Mouse (Mus musculus): ENCODE results near the gene Lrrc8c.

Gene Lrrc8c

DNA sequence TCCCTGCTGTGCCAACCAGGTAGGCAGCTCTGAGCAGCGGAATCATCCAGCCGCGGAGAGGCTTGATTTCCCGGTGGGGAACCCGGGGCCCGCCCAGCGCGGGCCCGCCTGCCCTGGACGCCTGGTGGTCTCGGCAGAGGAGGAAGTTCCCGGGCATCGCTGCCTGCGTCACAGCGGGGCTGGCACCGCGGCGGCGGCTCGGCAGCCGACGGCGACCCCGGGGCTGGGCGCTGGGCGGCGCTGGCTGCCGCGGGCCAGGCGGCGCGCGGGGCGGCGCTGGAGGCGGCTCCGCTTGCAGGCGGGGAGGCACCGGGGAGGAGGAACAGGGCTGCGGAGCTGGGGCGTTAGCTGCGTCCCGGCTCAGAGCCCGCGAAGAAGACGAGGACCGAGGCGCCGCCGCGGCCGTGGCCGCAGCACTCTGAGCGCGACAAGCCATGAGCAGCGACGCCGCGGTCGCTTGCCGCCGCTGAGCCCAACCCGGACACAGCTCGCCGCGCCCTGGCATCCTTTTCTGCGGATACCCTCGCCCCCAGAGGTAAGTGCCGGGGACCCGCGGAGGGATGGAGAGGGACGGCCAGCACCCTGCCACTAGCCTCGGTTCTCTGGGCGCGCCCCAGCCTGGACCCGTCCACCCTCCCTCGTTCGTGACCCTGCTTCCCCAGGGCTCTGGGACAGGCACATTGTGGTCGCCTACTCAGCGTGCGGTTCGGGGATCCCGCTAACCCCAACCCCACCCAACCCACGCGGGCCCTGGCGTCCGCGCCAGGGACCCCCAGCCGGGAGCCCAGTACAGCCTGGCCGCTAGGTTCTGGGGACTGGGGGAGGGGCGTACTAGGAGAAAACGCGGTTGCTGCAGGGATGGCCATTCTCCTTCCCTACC, at the start of gene Lrrc8c:
Gene Lrrc8c (plus strand): TSS at position 293 of the 880 bp plus-strand sequence.
- DNase-seq (ENCODE audit: low spot score), result peak; percentile 82

DNA sequence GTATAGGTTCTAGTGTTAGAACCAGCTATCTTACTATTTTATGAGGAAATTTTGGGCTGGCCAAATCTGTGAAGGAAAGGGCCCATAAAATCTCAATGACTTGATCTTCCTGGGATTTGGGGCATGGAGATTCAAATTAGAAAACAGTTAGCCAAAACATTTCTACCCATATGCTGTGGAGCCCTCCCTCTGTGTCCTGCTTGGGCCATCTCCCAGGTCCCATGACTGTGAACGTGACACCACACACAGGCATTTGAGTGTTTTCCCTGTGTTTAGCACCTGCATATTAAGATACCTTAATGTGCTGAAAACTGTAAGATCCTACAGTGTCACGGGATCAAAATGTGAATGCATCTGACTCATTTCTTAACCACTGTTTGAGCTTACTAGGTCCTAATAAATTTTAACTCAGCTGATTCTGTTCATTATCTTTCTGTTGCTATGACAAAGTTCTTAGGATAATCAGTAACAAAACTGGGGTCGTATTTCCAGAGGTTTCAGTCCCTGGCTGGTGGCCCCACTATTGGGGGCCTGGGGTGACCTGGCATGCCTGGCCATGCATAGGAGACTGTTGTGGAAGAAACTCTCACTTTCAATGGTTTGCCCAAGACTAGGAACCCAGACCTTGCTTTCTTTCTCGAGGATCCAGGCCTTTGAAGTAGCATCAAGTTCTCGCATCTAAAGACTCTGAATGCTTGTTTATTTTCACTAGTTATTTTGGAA, 46.0 kb upstream of the Lrrc8c start:
- DNase-seq (ENCODE audit: low spot score), result no peak

DNA sequence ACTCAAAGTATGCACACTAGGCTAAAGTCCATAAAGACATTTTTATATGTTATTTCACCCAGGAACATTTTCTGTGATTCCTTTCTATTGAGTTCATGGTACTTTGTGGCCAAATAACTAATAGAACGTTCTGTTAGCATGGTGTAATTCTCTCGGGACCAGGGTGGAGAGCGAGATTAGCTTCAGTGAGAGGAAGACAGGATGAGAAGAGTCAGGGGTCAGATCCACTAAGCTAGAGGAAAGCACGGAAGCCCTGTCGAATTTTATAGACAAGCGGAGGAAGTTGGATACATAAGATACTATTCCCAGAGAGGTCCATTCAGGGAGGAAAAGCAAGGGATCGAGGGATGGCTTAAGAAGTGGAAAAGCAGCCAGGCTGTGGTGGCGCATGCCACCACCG, 41.7 kb upstream of the Lrrc8c start:
- no peak for DNase-seq (ENCODE audit: low spot score)

DNA sequence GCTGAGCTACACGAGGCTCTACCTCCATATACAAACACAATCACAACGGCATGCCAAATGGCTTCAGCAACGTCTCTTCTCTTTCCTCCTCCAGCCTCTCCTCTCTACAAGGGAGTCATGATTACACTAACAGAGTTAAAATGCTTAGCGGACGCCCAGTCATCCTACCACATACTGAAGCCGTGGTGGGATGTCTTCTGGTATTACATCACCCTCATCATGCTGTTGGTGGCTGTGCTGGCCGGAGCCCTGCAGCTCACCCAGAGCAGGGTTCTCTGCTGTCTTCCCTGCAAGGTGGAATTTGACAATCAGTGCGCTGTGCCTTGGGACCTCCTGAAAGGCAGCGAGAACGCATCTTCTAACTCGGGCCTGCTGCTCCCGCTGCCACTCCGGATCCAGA, 39.5 kb upstream of the Lrrc8c start:
- no peak for DNase-seq (ENCODE audit: low spot score)

DNA sequence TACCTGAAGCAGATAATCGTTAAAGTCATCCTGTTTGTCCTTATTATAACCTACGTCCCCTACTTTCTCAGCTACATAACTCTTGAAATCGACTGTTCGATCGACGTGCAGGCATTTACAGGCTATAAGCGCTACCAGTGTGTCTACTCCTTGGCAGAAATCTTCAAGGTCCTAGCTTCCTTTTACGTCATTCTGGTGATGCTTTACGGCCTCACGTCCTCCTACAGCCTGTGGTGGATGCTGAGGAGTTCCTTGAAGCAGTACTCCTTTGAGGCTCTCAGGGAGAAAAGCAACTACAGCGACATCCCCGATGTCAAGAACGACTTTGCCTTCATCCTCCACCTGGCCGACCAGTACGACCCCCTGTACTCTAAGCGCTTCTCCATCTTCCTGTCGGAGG, 38.6 kb upstream of the Lrrc8c start:
- no peak for DNase-seq (ENCODE audit: low spot score)

DNA sequence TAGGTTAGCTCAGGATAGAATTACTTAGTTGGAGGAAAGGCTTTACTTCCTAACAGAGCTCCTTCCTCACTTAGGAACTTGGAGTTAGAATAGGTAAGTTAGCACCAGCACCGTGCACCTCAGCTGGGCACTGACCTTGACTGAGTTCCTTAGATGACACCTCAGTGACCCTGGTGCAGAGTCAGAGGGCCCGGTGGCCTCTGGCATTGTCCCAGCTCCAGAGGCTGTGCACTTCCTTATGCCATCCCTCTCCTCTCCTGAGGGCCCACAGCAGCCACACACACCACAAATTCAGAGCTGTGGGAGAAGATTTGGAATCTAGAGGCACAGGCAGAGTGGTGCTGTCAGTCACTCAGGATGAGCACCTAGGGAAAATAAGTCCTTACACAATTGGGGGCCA, 35.6 kb upstream of the Lrrc8c start:
- DNase-seq (ENCODE audit: low spot score), result no peak

DNA sequence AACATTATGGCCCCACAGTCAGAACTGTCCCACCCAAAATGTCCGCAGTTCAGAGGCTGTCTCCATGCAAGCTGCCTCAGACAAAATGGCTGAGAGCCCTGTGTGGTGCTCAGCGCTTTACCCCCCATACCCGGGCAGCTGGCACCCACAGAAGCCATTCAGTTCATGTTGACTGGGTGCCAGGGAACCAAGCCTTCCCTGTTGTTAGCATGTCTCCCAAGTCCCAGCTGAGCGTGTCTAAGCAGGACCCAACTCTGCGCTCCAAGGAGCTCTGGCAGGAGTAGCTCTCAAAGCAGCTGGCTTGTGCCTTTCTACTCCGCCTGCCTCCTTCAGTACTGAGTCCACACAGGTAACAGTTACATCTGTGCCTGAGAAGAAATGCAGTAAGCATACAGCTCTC, 34.9 kb upstream of the Lrrc8c start:
- DNase-seq (ENCODE audit: low spot score), result no peak

DNA sequence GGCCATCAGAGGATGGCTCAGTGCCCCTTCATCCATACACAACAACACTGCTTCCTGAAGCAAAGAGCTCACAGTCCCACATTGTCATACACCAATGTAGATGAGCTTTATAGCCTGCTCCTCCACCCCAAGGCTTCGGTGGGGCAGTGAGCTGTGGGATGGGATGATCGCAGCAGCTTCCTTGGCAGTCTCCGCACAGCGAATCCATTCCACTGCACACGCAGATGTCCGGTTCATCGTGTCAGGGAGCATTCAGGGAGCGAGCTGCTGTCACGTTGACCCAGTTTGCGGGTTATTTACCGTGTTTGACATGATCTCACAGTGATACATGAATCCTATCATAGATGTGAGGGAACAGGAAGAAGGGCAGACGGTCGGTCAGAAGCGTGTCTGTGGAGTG, 34.3 kb upstream of the Lrrc8c start:
- no peak for DNase-seq (ENCODE audit: low spot score)

DNA sequence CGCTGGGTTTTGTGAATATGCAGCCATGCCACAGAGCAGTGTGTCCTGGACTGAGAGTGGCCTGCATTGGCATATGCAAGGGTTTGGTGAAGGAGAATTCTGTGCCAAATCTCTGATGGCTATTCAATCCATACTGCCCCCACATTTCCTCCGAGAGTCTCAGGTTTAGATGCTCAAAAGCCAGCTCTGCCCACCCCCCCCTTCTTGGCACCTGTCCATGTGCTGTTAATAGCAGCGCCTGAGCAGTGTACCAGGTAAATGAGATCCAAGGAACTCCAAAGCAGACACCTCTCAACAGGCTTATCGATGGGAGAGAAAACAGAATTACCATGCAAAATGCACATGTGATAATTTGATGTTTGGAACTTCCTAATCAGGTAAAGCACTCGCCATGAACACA, 29.0 kb upstream of the Lrrc8c start:
- no peak for DNase-seq (ENCODE audit: low spot score)

DNA sequence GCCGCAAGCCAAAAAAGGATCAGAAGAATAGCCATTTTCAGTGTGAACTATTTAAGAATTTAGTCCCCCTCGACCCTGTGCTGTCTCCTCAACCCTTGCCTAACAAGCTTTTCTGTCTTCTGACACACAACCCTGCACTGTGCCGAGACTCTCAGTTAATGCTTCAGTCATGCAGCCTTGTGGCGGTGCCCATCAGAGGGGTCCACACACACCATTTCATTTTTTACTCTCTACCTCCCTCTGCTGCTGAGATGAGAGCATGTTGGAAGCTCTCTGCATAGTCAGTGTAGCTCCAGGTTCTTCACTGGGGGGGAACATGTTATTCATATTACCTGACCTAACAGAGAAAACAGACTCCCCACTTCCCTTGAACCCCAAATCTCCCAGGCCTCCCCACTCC, 27.8 kb upstream of the Lrrc8c start:
- peak; percentile 72 for DNase-seq (ENCODE audit: low spot score)

DNA sequence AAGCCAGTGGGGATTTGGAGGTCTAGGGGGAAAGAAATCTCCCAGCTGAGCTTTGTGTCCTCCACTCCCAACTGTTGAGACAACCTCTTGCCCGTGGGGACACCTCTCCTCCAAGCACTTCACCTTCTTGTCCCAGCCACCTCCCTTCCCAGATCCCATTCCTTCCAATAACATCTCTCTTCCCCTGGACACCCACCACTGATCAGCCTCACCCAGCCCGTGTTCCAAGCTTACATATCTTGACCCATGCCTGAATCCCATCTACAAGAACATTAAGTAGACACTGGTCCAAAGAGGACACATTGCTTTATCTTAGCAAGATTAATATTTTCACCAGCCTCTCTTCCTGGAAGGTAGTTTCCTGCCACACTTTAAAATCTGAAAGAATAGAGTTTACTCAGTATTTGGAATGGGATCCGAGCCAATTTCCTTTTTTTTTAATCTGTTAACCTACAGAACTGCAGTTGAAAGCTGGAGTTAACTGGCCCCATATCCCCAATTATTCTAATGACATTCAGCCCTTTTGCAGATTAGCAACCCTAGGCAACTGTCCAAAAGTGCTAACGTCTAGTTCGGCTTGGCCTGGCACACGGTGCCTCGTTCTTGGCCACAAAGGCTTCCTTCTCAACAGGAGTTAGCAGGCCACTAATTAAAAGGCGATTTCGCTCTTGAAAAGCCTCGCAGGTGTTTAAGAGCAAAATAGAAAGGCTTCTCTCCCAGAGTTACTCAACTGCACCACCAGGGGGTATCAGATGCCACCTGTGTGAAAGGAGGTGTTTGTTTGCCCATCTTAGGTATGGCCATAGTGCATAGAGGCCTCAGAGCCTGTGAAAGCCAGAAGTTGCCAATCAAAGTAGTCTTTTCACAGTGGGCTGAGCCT, 26.6 kb upstream of the Lrrc8c start:
- DNase-seq (ENCODE audit: low spot score), result peak; percentile 35

DNA sequence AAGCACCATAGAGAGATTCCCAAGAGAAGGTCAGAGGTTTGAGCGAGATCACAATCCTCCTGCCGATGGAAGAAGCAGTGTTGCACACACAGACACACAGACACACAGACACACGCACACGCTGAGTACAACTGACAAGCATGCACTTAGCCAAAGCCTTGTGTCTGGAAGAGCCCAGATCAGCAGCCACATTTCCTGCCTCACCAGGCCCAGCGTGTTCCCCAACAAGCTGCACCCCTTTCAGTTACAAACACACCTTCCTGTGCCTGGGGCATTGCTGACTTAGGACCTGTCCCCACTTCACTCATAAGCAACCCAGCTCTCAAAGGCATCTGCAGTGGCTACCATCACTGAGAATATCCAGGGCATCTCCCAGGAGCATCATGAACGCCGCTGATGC, 25.8 kb upstream of the Lrrc8c start:
- no peak for DNase-seq (ENCODE audit: low spot score)

DNA sequence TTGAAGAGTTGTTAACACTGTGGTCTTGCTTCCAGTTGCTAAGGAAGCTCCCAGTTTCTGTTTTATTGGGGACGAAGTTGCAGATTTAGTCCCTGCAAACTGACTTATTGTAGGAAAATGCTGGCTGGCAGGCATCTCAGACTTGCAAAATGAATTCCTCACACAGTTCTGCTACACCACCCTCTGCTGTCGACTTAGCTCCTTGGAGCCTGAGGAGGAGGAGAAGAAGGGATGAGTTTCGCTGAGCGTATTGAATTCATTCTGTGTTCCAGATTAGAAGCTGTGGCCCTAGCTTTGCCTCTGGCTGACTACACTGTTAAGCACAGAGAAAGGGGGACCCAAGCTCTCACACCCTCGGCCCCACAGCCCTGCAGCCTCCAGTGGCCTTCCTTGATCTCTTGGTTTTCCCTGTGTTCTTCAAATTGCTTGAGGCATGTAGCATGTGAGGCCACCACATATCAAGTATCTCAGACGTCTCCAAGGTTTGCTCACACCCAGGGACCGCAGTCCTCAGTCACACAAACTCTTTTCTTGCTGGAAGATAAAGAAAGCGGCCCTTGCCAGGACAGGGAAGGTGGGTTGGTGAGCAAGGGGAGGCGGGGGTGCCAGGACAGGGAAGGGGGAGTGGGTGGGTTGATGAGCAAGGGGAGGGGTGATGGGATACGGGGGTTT, 24.8 kb upstream of the Lrrc8c start:
- no peak for DNase-seq (ENCODE audit: low spot score)

DNA sequence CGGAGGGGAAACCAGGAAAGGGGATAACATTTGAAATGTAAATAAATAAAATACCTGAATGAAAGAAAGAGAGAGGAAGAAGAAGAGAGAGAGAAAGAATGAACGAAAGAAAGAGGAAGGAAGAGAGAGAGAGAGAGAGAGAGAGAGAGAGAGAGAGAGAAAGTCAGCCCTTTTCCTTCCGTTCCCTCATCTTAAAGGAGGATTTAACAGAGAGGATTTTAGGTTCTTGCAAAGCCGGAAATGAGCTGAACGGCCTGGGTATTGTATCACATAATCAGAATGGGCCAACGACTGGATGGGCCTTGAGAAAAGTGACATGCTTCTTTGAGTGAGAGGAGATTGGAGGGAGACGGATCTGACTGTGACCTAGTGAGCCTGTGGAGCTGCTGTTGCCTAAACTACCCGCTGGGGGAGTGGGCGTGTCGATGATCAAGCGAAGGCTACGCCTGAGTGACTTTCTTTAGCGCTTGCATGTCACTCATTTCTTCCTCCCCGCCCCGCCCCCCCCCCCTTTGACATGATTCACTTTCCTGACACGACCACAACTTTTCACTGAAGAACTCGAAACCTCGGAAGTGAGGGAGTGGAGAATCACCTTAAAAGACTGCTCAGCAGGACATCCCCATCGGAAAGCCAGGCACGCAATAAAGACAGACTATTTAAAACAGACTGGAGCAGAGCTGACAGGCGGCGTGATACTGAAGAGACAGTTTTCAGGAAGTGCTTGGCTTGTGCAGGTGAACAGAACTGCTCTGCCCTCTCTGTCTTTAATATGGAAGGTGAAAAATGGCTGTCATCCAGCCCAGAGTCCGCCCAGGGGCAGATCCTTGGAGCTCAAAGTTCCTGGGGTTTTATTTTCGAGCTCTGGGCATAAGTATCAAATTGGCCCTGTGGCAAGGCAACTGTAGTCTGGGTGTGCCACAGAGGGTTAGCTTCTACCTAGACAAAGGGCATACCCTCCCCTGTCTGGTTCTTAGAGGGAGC, 24.0 kb upstream of the Lrrc8c start:
- DNase-seq (ENCODE audit: low spot score), result peak; percentile 92

DNA sequence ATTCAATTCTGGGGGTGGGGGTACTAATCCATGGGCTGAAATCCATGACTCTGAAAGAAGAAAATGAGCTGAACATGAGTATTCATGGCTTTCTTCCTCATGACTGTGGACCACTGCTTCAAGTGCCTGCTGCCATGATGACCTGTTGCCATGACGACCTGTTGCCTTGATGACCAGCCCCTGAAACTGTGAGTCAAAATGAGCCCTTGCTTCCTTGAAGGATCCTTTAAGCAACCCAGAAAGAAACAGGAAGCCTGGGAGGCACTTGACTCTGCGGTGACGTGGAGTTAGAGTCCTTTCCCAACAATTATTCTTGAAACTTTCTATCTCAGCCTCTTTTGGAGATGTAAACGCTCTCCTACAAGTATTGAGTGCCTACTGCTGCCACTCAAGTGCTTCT, 23.1 kb upstream of the Lrrc8c start:
- DNase-seq (ENCODE audit: low spot score), result no peak

DNA sequence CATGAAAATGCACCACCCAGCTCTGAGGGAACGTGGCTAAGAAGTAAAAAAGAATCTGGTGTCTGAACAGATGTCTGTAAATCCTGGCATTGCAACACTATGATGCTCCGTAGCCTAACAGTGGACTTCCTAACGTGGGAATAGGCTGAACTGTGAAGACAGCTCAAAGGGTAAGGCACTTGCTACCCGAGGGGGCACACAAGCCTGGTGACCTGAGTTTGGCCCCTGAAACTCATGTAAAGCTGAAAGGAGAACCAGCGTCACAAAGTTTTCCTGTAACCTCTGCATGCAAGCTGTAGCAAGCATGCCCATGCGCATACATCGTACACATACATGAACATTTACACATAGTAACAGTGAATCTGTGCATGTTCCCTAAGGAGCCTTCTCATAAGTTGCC, 22.6 kb upstream of the Lrrc8c start:
- DNase-seq (ENCODE audit: low spot score), result no peak

DNA sequence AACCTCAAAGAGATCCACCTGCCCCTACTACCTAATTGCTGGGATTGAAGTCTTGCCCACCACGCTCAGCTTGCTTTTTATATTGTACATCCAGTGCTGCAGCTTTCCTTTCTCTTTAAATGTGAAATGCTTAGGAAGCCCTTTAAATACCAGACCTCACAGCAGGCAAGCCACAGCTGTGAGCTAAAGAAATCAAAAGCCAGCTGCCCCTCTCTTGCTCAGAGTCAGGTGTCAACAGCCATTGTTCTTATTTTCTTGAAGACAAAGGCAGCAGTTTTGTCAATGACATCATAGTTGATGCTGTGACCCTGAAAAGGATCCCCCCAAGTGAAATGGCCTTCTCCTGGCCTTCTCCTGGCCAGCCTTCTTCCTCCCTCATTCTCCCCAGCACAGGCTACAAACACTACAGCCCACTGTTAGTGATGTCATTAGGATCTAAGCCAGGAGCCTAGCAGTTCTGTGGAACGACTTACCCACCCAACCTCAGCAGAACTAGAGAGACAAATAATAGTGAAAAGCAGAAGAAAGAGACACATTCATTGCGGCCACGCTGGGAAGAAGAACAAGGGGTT, 20.7 kb upstream of the Lrrc8c start:
- DNase-seq (ENCODE audit: low spot score), result peak; percentile 33

DNA sequence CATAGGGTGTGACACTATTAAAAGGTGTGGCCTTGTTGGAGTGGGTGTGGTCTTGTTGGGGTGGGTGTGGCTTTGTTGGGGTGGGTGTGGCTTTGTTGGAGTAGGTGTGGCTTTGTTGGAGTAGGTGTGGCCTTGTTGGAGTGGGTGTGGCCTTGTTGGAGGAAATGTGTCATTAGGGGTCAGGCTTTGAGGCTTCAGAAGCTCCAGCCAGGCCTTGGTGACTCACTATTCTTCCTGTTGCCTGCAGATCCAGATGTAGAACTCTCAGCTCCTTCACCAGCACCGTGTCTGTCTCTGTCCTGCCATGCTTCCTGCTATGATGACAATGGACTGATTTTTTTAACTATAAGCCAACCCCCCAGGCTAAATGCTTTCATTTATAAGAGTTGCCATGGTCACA, 19.8 kb upstream of the Lrrc8c start:
- no peak for DNase-seq (ENCODE audit: low spot score)

DNA sequence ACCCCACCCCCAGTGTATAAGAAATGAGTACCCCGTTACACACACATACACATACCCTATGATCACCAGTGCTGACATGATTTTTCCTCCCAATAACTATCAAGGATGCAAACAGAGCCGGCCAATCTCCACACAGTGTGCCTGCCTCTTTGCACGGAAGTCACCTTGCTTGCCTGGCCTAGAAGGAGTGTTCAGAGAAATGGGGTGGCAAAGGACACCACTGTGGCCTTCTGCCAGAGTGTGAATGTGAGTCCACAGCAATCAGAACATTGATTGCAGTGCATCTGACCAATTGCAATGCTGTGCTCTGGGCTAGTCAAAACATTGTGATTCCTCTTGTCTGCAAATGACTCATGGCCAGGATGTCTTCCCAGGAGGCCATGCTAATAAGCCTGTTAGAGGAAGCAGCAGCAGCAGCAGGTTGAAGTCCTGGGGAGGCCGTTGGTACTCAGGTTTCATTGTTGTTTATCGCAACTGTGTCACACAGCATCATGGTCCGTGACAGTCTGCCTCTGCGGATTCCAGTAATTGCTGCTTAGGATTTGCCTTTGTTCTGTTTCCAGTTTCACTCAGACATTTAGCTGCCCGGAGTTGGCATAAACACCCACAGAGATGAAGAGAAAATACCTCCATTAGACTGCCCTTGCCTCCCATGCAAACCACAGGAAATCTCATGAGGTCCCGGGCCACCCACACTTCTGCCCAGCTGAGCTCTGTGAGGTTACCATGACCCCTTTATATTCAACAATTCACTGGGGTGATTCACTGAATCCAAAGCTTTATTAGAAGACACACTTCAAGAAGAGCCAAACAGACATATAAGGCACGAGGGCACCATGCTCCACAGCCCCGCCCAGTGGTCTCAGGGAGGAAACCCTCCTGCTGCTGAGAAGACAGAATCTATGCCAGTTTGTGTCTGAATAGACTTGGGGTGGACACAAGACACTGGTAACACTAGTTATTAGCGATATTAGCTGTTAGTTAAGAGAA, 18.8 kb upstream of the Lrrc8c start:
- DNase-seq (ENCODE audit: low spot score), result peak; percentile 60

Measured in retina, embryonic 14.5 days (tissue).